Mouse (Mus musculus) embryonic facial prominence, embryonic 11.5 days (tissue): Measurements from ENCODE around the gene Cd209f. TPM values are rescaled to one million over a fixed set of nuclear protein-coding genes. Genes with fewer than 3 reads are reported as not detected.

Source experiments
- polyA plus RNA-seq: library from polyadenylated mRNA; unstranded; fragments of >200 nt; fragmentation: Nextera tagmentation; extraction: Ambion mirVana; gene quantifications from 2 replicates; pipeline ENCODE4 v1.2.1, GENCODE M21; 2014

The Cd209f gene
- polyA plus RNA-seq, 1 experiment from 2014 or later = not detected

Other genes with a start within 250 kb of the Cd209f start
- not detected in 2 replicates for gene Cd209d, start 227.3 kb downstream of the Cd209f start, polyA plus RNA-seq
- not detected in 2 replicates for gene Cd209b, start 179.0 kb downstream of the Cd209f start, polyA plus RNA-seq
- gene Cd209c, start 151.1 kb downstream of the Cd209f start, polyA plus RNA-seq = 0.18 and 0.60 TPM in 2 replicates
- not detected in 2 replicates for gene Cd209g, start 28.3 kb upstream of the Cd209f start, polyA plus RNA-seq
- 16.0 and 20.0 TPM in 2 replicates for gene Evi5l, start 60.7 kb upstream of the Cd209f start, polyA plus RNA-seq
- 7.1 and 9.8 TPM in 2 replicates for gene Prr36, start 111.6 kb upstream of the Cd209f start, polyA plus RNA-seq
- 0.32 and 0.38 TPM in 2 replicates for gene Lrrc8e, start 121.0 kb upstream of the Cd209f start, polyA plus RNA-seq
- gene Map2k7, start 132.9 kb upstream of the Cd209f start, polyA plus RNA-seq = 16.7 TPM in 2 replicates
- gene Gm49320, start 133.0 kb upstream of the Cd209f start, polyA plus RNA-seq = 0.53 and 0.67 TPM in 2 replicates
- 1.5 and 1.8 TPM in 2 replicates for gene Tgfbr3l, start 142.4 kb upstream of the Cd209f start, polyA plus RNA-seq
- gene Snapc2, start 147.2 kb upstream of the Cd209f start, polyA plus RNA-seq = 59.8 and 67.4 TPM in 2 replicates
- 75.3 and 88.2 TPM in 2 replicates for gene Ctxn1, start 153.4 kb upstream of the Cd209f start, polyA plus RNA-seq
- gene Timm44, start 170.1 kb upstream of the Cd209f start, polyA plus RNA-seq = 70.2 and 74.3 TPM in 2 replicates
- gene Ccl25, start 219.4 kb upstream of the Cd209f start, polyA plus RNA-seq = 13.6 and 14.0 TPM in 2 replicates
- gene Elavl1, start 219.6 kb upstream of the Cd209f start, polyA plus RNA-seq = 384 and 409 TPM in 2 replicates